Mouse (Mus musculus) limb, embryonic 14.5 days (tissue): ENCODE measurements at regions not wholly inside any gene's neighbourhood (a gene's known extent, or its start where the extent isn't known, plus 50 kb on each side); places are given as distances from the start of the nearest gene placed in this dataset.

Experiments used
- ATAC-seq: fragments of 200-750 bp; cut with Nextera tagmentation; 2 replicates; pipeline ENCODE4 v1.8.0; 2017; ENCODE audit warnings: low read depth, moderate number of reproducible peaks, moderate TSS enrichment; ENCODE audit not compliant: low FRiP score
- DNase-seq: peaks from one replicate; pipeline ENCODE4 v3.0.0-alpha.2; 2015; ENCODE audit warnings: low spot score
- H3K27ac ChIP-seq: fragments of 300-500 bp; sonication (generic); replicated peaks from 2 replicates; pipeline ENCODE4 v1.5.1; 2014; ENCODE audit warnings: low read depth, mild to moderate bottlenecking, low read length, moderate library complexity, mixed read lengths
- H3K27me3 ChIP-seq: fragments of 300-500 bp; sonication (generic); 2 replicates; pipeline ENCODE4 v1.6.1; 2014; ENCODE audit warnings: low read length, mixed read lengths; ENCODE audit not compliant: control insufficient read depth, insufficient read depth
- H3K36me3 ChIP-seq: fragments of 300-500 bp; sonication (generic); 2 replicates; pipeline ENCODE4 v1.6.1; 2014; ENCODE audit warnings: mild to moderate bottlenecking, low read length, moderate library complexity, mixed read lengths; ENCODE audit not compliant: control insufficient read depth, insufficient read depth
- H3K4me1 ChIP-seq: fragments of 300-500 bp; sonication (generic); 2 replicates; pipeline ENCODE4 v1.6.1; 2014; ENCODE audit warnings: antibody characterized with exemption, low read length, mixed read lengths; ENCODE audit not compliant: control insufficient read depth, insufficient read depth
- H3K4me2 ChIP-seq: fragments of 300-500 bp; sonication (generic); replicated peaks from 2 replicates; pipeline ENCODE4 v1.6.1; 2014; ENCODE audit warnings: low read depth, mild to moderate bottlenecking, low read length, moderate library complexity; ENCODE audit not compliant: severe bottlenecking
- H3K4me3 ChIP-seq: fragments of 300-500 bp; sonication (generic); replicated peaks from 2 replicates; pipeline ENCODE4 v1.5.1; 2014; ENCODE audit warnings: low read length
- H3K9ac ChIP-seq: fragments of 300-500 bp; sonication (generic); 2 replicates; pipeline ENCODE4 v1.6.1; 2014; ENCODE audit warnings: mild to moderate bottlenecking, low read depth, low read length, moderate library complexity; ENCODE audit not compliant: severe bottlenecking
- H3K9me3 ChIP-seq: fragments of 300-500 bp; sonication (generic); 2 replicates; pipeline ENCODE4 v1.6.1; 2016; ENCODE audit warnings: low read length; ENCODE audit not compliant: control insufficient read depth
- POLR2A ChIP-seq: fragments of 200-500 bp; IDR thresholded peaks from 2 replicates; pipeline ENCODE4 v1.8.0; 2012; ENCODE audit warnings: inconsistent platforms, mild to moderate bottlenecking, moderate library complexity, borderline replicate concordance; ENCODE audit not compliant: insufficient read depth, insufficient read length; ENCODE audit errors: extremely low read depth
- WGBS: fragments of 180-500 bp; shearing (Covaris S2); extraction: QIAGEN DNeasy Blood & Tissue Kit; methylation state at CpG from one replicate; pipeline ENCODE4 v1.1.7; 2014; 5-methylcytosine and 5-hydroxymethylcytosine counted together

DNA sequence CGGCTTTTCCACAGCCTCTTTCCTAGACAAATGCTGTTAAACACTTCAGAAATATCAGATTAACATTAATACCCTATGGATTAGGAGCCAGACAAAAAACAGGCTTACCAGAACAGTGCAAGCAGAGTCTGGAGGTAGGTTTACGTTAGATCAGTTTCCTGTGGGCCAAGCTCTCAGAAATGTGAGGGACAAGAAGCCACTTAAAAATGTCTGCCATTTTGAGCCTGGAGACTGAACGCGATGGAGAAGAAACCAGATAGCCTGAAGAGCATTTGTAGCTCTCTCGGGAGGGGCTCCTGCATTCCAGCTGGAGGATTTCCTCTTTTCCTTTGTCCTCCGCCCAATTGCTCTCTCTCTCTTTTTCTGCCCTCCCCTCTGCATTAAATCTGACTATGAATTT, 239.1 kb upstream of the Sp4 start:
- peak; percentile 57 for ATAC-seq

DNA sequence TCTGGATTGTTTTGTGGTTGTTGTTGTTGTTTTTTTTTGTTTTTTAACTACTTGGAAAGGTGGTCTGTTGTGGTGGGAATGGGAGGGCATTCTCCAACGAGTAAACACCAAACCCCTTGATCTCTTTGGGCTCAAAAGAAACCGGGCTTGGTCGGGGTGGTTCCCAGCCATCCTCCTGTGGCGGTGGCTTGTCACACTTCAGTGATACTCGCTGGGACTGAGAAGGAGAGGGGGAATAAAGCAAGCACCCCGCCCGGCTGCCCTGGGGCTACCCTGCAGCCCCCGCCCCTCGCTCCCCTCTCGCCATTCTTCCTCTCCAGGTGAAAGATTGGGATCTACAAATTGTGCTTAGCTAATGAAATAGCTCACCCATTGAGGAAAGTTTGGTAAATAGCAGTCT, 229.3 kb upstream of the Sp4 start:
- ATAC-seq (no peak), DNase-seq (no peak)
- no peaks in the 10 kb centered on the region for H3K36me3 ChIP-seq
- 7% methylated on average over 10 of the region's 10 CpGs for WGBS
- H3K4me2 ChIP-seq = no peak overlapping the region
- no peak for TF ChIP-seq POLR2A
- no peak overlapping the region for H3K9ac ChIP-seq
- no peaks in the 10 kb centered on the region for H3K9me3 ChIP-seq
- peaks cover 5% of the 10 kb centered on the region; the same call in 1 of the 2 replicates for H3K4me1 ChIP-seq
- peaks cover 18% of the 10 kb centered on the region for H3K27me3 ChIP-seq
- H3K4me3 ChIP-seq = peak overlapping the region; percentile 18; the same call in 1 of the 2 replicates
- H3K27ac ChIP-seq = no peak overlapping the region

More for the DNA sequence above, 239.1 kb upstream of the Sp4 start:
- no peak overlapping the region for H3K4me3 ChIP-seq
- no peak for TF ChIP-seq POLR2A
- no peak overlapping the region for H3K27ac ChIP-seq
- H3K9ac ChIP-seq = no peak overlapping the region
- H3K4me1 ChIP-seq = 0 out of 2 replicates have a peak, but pooled peaks cover 3% of the 10 kb centered on the region
- 20% methylated on average over 6 of the region's 6 CpGs for WGBS
- H3K4me2 ChIP-seq = no peak overlapping the region; the same call in 1 of the 2 replicates
- DNase-seq = no peak
- H3K27me3 ChIP-seq = no peaks in the 10 kb centered on the region
- no peaks in the 10 kb centered on the region for H3K36me3 ChIP-seq
- H3K9me3 ChIP-seq = no peaks in the 10 kb centered on the region

DNA sequence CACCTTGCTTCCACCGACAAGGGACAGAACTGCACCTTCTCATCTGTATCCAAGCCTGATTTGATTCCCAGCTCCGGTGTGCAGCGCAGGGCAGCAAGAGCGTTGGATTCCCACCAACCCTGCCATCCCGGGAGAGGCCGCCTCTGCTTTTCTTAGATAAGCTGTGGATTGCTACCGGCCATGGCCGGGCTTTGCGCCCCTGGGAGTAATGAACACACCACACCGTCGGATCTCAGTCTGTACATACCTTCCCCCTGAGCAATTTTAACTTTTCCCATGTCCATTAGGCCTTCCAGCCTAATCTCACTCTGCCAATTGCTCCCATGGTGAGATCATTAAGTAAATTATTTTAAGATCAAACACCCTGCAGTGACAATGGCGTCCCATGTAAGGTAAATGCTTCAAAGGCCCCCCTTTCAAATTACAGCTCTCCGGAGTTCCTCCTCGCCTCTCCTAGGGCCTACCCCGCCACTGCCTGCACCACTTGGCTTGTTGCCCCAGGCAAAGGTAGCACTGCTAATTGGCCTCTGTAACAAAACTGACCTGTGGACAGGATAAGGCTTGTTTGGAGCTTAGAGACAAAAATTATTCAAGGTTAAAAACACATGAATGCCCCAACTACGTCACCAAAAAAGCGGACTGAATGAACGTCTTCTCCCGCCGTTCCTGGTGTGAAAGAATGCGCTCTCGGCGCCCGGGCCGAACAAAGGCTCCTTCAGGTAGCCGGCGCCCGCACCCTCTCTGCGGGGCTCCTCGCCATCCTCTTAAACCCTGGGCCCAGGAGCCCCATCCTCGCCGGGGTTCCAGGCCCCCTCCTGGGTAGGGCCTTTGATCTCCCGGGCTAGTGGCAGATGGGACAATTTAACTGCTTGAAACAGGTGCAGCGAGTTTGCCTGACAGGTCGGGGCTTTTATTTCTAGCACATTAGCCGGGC, 228.5 kb upstream of the Sp4 start:
- peaks cover 18% of the 10 kb centered on the region for H3K27me3 ChIP-seq
- no peak overlapping the region for H3K9ac ChIP-seq

DNA sequence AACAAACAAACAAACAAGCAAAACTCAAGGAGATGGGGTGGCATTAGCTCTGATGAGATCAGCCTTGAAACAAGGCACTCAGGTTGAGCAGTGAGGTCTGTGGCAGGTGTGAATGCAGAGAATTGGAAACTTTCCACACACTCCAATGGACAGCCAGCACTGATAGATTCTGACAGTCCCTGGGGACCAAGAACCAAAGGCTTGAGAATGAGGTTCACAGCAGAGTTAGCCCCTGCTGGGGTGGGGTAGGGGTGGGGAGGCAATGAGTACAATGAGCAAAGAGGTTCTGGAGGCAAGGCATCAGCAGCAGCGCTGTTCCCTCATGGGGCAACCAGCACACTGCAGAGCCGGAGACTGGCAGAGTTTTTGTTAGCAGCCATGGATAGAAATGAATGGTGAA, 220.5 kb upstream of the Sp4 start:
- TF ChIP-seq POLR2A = no peak
- ATAC-seq = no peak
- H3K27me3 ChIP-seq = no peaks in the 10 kb centered on the region

More for the DNA sequence above, 228.5 kb upstream of the Sp4 start:
- no peak for TF ChIP-seq POLR2A
- no peaks in the 10 kb centered on the region for H3K36me3 ChIP-seq
- peak overlapping the region; percentile 47 for H3K4me2 ChIP-seq
- no peak for ATAC-seq
- no peaks in the 10 kb centered on the region for H3K9me3 ChIP-seq
- H3K27ac ChIP-seq = no peak overlapping the region
- WGBS = 3% methylated on average over 36 of the region's 36 CpGs
- H3K4me3 ChIP-seq = peak overlapping the region; percentile 18
- peaks cover 5% of the 10 kb centered on the region; the same call in 1 of the 2 replicates for H3K4me1 ChIP-seq
- peak; percentile 4 for DNase-seq

DNA sequence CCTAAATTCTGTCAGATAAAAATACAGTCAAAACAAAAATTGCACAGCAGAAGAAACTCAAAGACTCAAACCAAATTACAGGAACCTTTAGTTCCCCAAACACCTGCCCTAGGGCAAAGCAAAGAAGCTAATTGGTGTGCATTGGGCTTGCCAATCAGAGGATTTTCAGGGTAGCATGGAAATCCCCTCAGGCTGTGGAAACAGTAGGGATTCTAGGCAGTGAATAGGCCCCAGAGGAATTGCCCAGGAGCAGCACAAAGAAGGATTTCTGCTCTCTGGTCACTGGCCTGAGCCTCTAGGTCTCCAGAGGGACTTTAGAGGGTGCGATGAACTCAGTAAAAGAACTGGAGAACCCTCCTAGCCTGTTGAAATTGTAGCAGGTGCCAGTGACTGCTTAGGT, 220.1 kb upstream of the Sp4 start:
- Histone ChIP-seq H3K4me2 (no peak overlapping the region), H3K4me3 (no peak overlapping the region), H3K4me1 (no peaks in the 10 kb centered on the region), H3K9ac (no peak overlapping the region), H3K27me3 (no peaks in the 10 kb centered on the region), H3K36me3 (no peaks in the 10 kb centered on the region), H3K9me3 (no peaks in the 10 kb centered on the region), H3K27ac (no peak overlapping the region)
- ATAC-seq (no peak), DNase-seq (no peak)
- 59% methylated on average over 1 of the region's 1 CpGs for WGBS
- no peak for TF ChIP-seq POLR2A

More for the DNA sequence above, 220.5 kb upstream of the Sp4 start:
- H3K27ac ChIP-seq = no peak overlapping the region
- H3K9ac ChIP-seq = no peak overlapping the region
- H3K36me3 ChIP-seq = no peaks in the 10 kb centered on the region
- H3K4me3 ChIP-seq = no peak overlapping the region
- DNase-seq = no peak
- H3K4me2 ChIP-seq = no peak overlapping the region
- H3K4me1 ChIP-seq = no peaks in the 10 kb centered on the region
- WGBS = 62% methylated on average over 2 of the region's 2 CpGs
- no peaks in the 10 kb centered on the region for H3K9me3 ChIP-seq
